Mouse (Mus musculus) kidney, adult 18-20 months (tissue): ENCODE measurements around the gene Uap1.

Experiments used
- DNase-seq: peaks from one replicate; pipeline ENCODE4 v3.0.0; 2021

Uap1 gene

GRCm38 (mm10) chr1:170164053-170164614, 10.6 kb downstream of the Uap1 start:
- DNase-seq, result no peak

- DNase-seq, result no peak
These were observed 11.3 kb downstream of the Uap1 start for GRCm38 (mm10) chr1:170163398-170163943.

- peak; percentile 65 for DNase-seq
These were observed 12.9 kb downstream of the Uap1 start for GRCm38 (mm10) chr1:170161852-170162251.

GRCm38 (mm10) chr1:170160397-170160938, 14.3 kb downstream of the Uap1 start:
- no peak for DNase-seq

- no peak for DNase-seq
These were observed 15.1 kb downstream of the Uap1 start for GRCm38 (mm10) chr1:170159707-170160106.

- no peak for DNase-seq
These were observed 19.0 kb downstream of the Uap1 start for GRCm38 (mm10) chr1:170155761-170156160.

GRCm38 (mm10) chr1:170155298-170155697, 19.5 kb downstream of the Uap1 start:
- DNase-seq, result no peak

GRCm38 (mm10) chr1:170153986-170154385, 20.8 kb downstream of the Uap1 start:
- no peak for DNase-seq

- DNase-seq, result no peak
These were observed 22.2 kb downstream of the Uap1 start for GRCm38 (mm10) chr1:170152552-170152951.

GRCm38 (mm10) chr1:170150870-170151269, 23.9 kb downstream of the Uap1 start:
- DNase-seq, result no peak

GRCm38 (mm10) chr1:170149756-170150155, 25.0 kb downstream of the Uap1 start:
- DNase-seq, result no peak

GRCm38 (mm10) chr1:170148536-170148935, 26.2 kb downstream of the Uap1 start:
- no peak for DNase-seq

- no peak for DNase-seq
These were observed 26.9 kb downstream of the Uap1 start for GRCm38 (mm10) chr1:170147651-170148448.

- DNase-seq, result no peak
These were observed 29.2 kb downstream of the Uap1 start for GRCm38 (mm10) chr1:170145606-170146005.

- DNase-seq, result peak; percentile 38
These were observed 32.4 kb downstream of the Uap1 start for GRCm38 (mm10) chr1:170142256-170142871.

GRCm38 (mm10) chr1:170141626-170142025, 33.1 kb downstream of the Uap1 start:
- no peak for DNase-seq

GRCm38 (mm10) chr1:170136351-170137009, 38.3 kb downstream of the Uap1 start:
- peak; percentile 72 for DNase-seq

- no peak for DNase-seq
These were observed 40.5 kb downstream of the Uap1 start for GRCm38 (mm10) chr1:170134264-170134663.

GRCm38 (mm10) chr1:170130962-170131361, 43.8 kb downstream of the Uap1 start:
- DNase-seq, result no peak

- no peak for DNase-seq
These were observed 50.1 kb downstream of the Uap1 start for GRCm38 (mm10) chr1:170124644-170125043.

- DNase-seq, result no peak
These were observed 61.1 kb downstream of the Uap1 start for GRCm38 (mm10) chr1:170113616-170114015.

- no peak for DNase-seq
These were observed 62.5 kb downstream of the Uap1 start for GRCm38 (mm10) chr1:170112261-170112660.

- no peak for DNase-seq
These were observed 63.0 kb downstream of the Uap1 start for GRCm38 (mm10) chr1:170111651-170112226.
